Mouse (Mus musculus): ENCODE measurements around the gene Uhrf1bp1l. TPM values are rescaled to one million over a fixed set of nuclear protein-coding genes. Genes with fewer than 3 reads are reported as not detected.

Gene Uhrf1bp1l
- polyA plus RNA-seq, 2 experiments = 24.0 to 28.8 TPM

DNA sequence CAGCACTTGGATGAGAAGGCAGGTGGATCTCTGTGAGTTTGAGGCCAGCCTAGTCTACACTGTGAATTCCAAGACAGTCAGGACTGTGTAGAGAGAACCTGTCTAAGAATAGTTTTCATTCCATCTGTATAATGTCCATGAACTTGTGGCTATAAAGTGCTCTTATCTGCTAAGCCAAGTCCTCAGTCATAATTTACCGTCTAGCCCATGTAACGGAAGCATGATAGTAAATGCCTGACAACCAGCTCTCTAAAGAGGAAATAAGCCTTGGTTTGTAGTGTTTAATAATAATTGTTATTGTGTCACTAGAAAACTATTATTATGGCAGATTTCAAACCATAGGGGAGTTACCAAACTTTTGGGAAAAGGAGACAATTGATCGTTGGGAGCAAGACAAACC is 6.9 kb upstream of the Uhrf1bp1l start:
- Histone ChIP-seq H3K36me3 (ENCODE audit: control insufficient read depth, insufficient read depth, low read length) (no peaks in the 10 kb centered on the region), H3K9me3 (ENCODE audit: control insufficient read depth, low read length) (no peaks in the 10 kb centered on the region), H3K27me3 (ENCODE audit: control insufficient read depth, insufficient read depth, low read length) (no peaks in the 10 kb centered on the region), H3K4me3 (replicated peaks; ENCODE audit: low read length) (no peak overlapping the region), H3K27ac (replicated peaks; ENCODE audit: low read depth, low read length) (no peak overlapping the region), H3K4me2 (replicated peaks; ENCODE audit: low read depth, low read length, severe bottlenecking) (no peak overlapping the region), H3K9ac (ENCODE audit: low read depth, low read length, severe bottlenecking) (no peak overlapping the region), H3K4me1 (ENCODE audit: control insufficient read depth, insufficient read depth, low read length) (no peaks in the 10 kb centered on the region)
- 85% methylated on average over 3 of the region's 3 CpGs for WGBS
- no peak for DNase-seq (ENCODE audit: low spot score)
- no peak for TF ChIP-seq POLR2A (IDR thresholded peaks at IDR 0.05; ENCODE audit: borderline replicate concordance, extremely low read depth, insufficient read depth, insufficient read length)
- ATAC-seq (ENCODE audit: low FRiP score, low read depth) = no peak

DNA sequence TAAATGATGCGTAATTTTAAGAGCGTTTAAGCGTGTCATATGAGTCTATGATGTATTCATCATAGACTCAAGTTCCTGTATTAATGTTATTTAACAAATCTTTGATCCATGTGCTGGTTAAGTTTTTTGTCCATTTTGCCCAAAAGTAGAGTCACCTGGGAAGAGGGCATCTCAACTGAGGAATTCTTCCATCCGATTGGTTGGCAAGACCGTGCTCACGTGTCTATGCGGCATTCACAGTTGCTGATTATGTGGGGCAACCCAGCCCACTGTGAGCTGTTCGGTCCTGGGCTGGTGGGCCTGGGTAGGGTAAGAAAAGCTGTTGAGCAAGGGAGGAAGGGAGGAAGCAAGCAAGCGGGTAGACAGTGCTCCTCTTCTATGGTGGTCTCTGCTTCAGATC is 6.4 kb upstream of the Uhrf1bp1l start:
- H3K4me2 ChIP-seq (replicated peaks; ENCODE audit: low read depth, low read length, severe bottlenecking) = no peak overlapping the region
- 93% methylated on average over 9 of the region's 9 CpGs for WGBS
- H3K27ac ChIP-seq (replicated peaks; ENCODE audit: low read depth, low read length) = no peak overlapping the region
- no peak overlapping the region for H3K9ac ChIP-seq (ENCODE audit: low read depth, low read length, severe bottlenecking)
- TF ChIP-seq POLR2A (IDR thresholded peaks at IDR 0.05; ENCODE audit: borderline replicate concordance, extremely low read depth, insufficient read depth, insufficient read length) = no peak
- ATAC-seq (ENCODE audit: low FRiP score, low read depth) (no peak), DNase-seq (ENCODE audit: low spot score) (no peak)
- H3K9me3 ChIP-seq (ENCODE audit: control insufficient read depth, low read length) = no peaks in the 10 kb centered on the region
- no peaks in the 10 kb centered on the region for H3K27me3 ChIP-seq (ENCODE audit: control insufficient read depth, insufficient read depth, low read length)
- no peaks in the 10 kb centered on the region for H3K36me3 ChIP-seq (ENCODE audit: control insufficient read depth, insufficient read depth, low read length)
- no peaks in the 10 kb centered on the region for H3K4me1 ChIP-seq (ENCODE audit: control insufficient read depth, insufficient read depth, low read length)
- no peak overlapping the region for H3K4me3 ChIP-seq (replicated peaks; ENCODE audit: low read length)

DNA sequence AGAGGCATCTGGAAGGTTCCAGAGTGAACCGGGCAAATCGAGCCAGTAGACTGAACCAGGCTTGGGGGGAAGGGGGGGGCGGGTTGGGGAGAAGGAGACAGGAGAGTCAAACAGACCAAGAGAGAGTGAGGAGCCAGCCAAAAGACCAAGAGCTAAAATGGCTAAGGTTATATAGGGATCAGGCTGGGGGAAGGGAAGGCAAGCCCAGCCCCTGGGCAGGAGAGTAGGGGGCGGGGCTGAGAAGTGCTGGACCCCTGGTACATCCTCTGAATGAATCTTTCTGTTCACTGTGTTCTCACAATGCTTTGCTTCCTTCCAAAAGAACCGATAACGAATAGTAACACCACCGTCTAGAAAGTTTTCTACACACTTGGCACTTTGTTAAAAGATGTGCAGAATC is 5.1 kb upstream of the Uhrf1bp1l start:
- Histone ChIP-seq H3K9me3 (ENCODE audit: control insufficient read depth, low read length) (no peaks in the 10 kb centered on the region), H3K9ac (ENCODE audit: low read depth, low read length, severe bottlenecking) (no peak overlapping the region), H3K36me3 (ENCODE audit: control insufficient read depth, insufficient read depth, low read length) (no peaks in the 10 kb centered on the region), H3K27me3 (ENCODE audit: control insufficient read depth, insufficient read depth, low read length) (no peaks in the 10 kb centered on the region), H3K4me3 (replicated peaks; ENCODE audit: low read length) (no peak overlapping the region), H3K27ac (replicated peaks; ENCODE audit: low read depth, low read length) (no peak overlapping the region), H3K4me1 (ENCODE audit: control insufficient read depth, insufficient read depth, low read length) (no peaks in the 10 kb centered on the region), H3K4me2 (replicated peaks; ENCODE audit: low read depth, low read length, severe bottlenecking) (no peak overlapping the region)
- no peak for ATAC-seq (ENCODE audit: low FRiP score, low read depth)
- no peak for TF ChIP-seq POLR2A (IDR thresholded peaks at IDR 0.05; ENCODE audit: borderline replicate concordance, extremely low read depth, insufficient read depth, insufficient read length)
- 54% methylated on average over 7 of the region's 7 CpGs for WGBS
- DNase-seq (ENCODE audit: low spot score) = no peak

DNA sequence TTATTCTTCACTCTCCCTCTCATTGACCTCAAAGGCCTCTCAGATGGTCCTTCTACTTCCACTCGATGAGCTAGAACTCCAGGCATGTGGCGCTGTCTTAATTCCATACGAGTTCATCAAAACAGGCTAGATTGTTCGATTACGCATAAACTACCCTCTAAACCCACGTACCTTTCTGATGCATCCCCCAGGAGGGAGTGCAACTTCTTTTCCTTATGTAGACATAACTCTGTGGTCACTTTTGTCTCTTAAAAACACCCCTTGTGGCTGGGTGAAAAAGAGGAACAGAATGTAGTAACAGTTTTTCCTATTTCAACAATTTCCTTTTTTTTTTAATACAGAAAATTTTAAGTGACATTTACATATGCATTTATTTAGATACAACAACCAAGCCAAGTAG is 3.8 kb upstream of the Uhrf1bp1l start:
- WGBS = 83% methylated on average over 6 of the region's 6 CpGs
- DNase-seq (ENCODE audit: low spot score) (no peak), ATAC-seq (ENCODE audit: low FRiP score, low read depth) (no peak)
- Histone ChIP-seq H3K9ac (ENCODE audit: low read depth, low read length, severe bottlenecking) (no peak overlapping the region), H3K4me1 (ENCODE audit: control insufficient read depth, insufficient read depth, low read length) (no peaks in the 10 kb centered on the region), H3K27me3 (ENCODE audit: control insufficient read depth, insufficient read depth, low read length) (no peaks in the 10 kb centered on the region), H3K36me3 (ENCODE audit: control insufficient read depth, insufficient read depth, low read length) (no peaks in the 10 kb centered on the region), H3K9me3 (ENCODE audit: control insufficient read depth, low read length) (no peaks in the 10 kb centered on the region), H3K4me2 (replicated peaks; ENCODE audit: low read depth, low read length, severe bottlenecking) (no peak overlapping the region), H3K27ac (replicated peaks; ENCODE audit: low read depth, low read length) (no peak overlapping the region), H3K4me3 (replicated peaks; ENCODE audit: low read length) (no peak overlapping the region)
- TF ChIP-seq POLR2A (IDR thresholded peaks at IDR 0.05; ENCODE audit: borderline replicate concordance, extremely low read depth, insufficient read depth, insufficient read length) = no peak

DNA sequence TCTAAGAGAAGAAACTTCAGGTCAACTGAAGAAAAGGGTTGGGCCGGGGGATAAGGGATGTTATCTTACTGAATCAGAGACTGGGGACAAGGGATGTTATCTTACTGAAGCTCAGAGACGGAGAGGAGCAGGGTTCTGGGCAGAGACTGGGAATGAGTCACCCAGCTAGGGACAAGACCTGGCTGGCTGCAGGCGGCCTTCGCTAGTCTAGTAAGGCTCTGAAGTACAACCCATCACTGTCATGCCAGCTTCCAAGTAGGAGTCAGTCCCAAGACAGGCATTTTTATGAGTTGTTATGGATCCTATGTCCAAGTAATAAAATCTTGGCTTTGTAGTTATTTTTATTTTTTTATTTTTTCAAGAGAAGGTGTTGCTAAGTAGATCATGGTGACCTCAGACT is 1.5 kb upstream of the Uhrf1bp1l start:
- TF ChIP-seq POLR2A (IDR thresholded peaks at IDR 0.05; ENCODE audit: borderline replicate concordance, extremely low read depth, insufficient read depth, insufficient read length) = no peak
- Histone ChIP-seq H3K27ac (replicated peaks; ENCODE audit: low read depth, low read length) (no peak overlapping the region), H3K36me3 (ENCODE audit: control insufficient read depth, insufficient read depth, low read length) (no peaks in the 10 kb centered on the region), H3K9ac (ENCODE audit: low read depth, low read length, severe bottlenecking) (no peak overlapping the region), H3K4me3 (replicated peaks; ENCODE audit: low read length) (no peak overlapping the region), H3K4me2 (replicated peaks; ENCODE audit: low read depth, low read length, severe bottlenecking) (no peak overlapping the region), H3K27me3 (ENCODE audit: control insufficient read depth, insufficient read depth, low read length) (no peaks in the 10 kb centered on the region), H3K9me3 (ENCODE audit: control insufficient read depth, low read length) (no peaks in the 10 kb centered on the region), H3K4me1 (ENCODE audit: control insufficient read depth, insufficient read depth, low read length) (0 out of 2 replicates have a peak, but pooled peaks cover 3% of the 10 kb centered on the region)
- ATAC-seq (ENCODE audit: low FRiP score, low read depth) = no peak
- no peak for DNase-seq (ENCODE audit: low spot score)
- WGBS = 89% methylated on average over 4 of the region's 4 CpGs

DNA sequence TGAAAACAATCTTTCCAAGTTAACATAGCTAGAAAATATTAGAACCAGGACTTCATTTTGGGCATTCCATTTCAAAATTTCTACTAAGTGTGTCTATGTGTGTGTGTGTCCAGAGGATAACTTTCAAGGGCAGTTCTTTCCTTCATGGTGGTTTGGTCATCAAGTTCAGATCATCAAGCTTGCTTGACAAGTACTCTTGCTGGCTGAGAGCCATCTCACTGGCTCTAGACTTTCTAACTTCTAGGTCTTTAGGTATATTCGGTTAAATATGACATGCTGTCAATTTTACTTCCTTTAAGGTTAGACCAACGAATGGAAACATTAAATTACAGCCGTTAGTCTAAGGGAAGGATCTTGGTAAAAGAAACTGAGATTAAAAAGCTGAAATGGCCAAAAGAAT is 450 bp upstream of the Uhrf1bp1l start:
- TF ChIP-seq POLR2A (IDR thresholded peaks at IDR 0.05; ENCODE audit: borderline replicate concordance, extremely low read depth, insufficient read depth, insufficient read length) = no peak
- DNase-seq (ENCODE audit: low spot score) (no peak), ATAC-seq (ENCODE audit: low FRiP score, low read depth) (no peak)
- Histone ChIP-seq H3K9me3 (ENCODE audit: control insufficient read depth, low read length) (no peaks in the 10 kb centered on the region), H3K4me2 (replicated peaks; ENCODE audit: low read depth, low read length, severe bottlenecking) (peak overlapping the region; percentile 60), H3K36me3 (ENCODE audit: control insufficient read depth, insufficient read depth, low read length) (no peaks in the 10 kb centered on the region), H3K4me3 (replicated peaks; ENCODE audit: low read length) (peak overlapping the region; percentile 94), H3K4me1 (ENCODE audit: control insufficient read depth, insufficient read depth, low read length) (0 out of 2 replicates have a peak, but pooled peaks cover 3% of the 10 kb centered on the region), H3K27me3 (ENCODE audit: control insufficient read depth, insufficient read depth, low read length) (no peaks in the 10 kb centered on the region), H3K9ac (ENCODE audit: low read depth, low read length, severe bottlenecking) (0 out of 2 replicates have a peak overlapping the region, but pooled peaks have one; percentile 94), H3K27ac (replicated peaks; ENCODE audit: low read depth, low read length) (no peak overlapping the region; the same call in 1 of the 2 replicates)
- 26% methylated on average over 3 of the region's 3 CpGs for WGBS
